Mouse (Mus musculus): Measurements from ENCODE around the gene Wdtc1.
A peak's percentile ranks its signal among the peaks of the same experiment; 100 is the strongest.

The Wdtc1 gene

DNA sequence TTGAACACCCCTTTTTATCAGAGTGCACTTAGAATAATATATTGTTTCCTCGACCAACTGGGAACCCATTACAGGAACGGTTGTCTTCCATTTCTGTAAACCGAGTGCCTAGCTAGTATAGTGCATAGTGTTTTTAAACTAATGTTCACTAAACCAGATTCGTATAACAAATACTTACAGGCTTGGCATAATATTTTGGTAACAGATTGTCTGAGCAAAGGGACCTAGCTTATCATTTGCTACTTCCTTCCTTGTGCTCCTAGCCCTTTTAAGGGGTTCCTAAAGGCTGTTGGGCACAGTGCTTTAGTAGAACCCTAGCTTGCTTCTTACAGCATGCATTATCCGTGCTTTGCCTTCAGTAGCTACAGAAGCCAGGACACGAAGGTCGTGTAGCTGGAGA is 71.8 kb downstream of the Wdtc1 start:
- DNase-seq: no peak

DNA sequence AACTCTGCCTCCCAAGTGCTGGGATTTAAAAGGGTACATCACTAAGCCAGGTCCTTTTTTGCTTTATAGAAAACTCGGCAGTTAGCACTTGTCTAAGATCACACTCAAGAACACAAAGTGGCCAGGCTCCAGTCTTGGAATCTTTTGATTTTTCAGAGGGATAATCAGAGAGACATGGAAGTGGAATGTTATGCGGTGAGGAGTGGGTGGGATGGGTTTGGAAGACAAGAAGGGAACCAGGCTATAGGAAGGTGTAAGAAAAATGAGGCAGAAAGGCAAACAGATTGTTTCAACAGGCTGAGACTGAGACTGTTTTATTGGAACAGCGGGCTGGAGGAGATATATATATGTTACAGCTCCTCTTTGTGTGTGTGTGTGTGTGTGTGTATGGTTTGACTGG is 74.8 kb downstream of the Wdtc1 start:
- DNase-seq: no peak

GRCm38 (mm10) chr4:133278067-133278466 is 75.2 kb downstream of the Wdtc1 start:
- DNase-seq: no peak

GRCm38 (mm10) chr4:133277104-133278026 is 75.9 kb downstream of the Wdtc1 start, which contains the start of gene Tmem222:
Gene Tmem222, minus strand, starts transcription at chr4:133277792.
- DNase-seq: peak; percentile 92 to 94

DNA sequence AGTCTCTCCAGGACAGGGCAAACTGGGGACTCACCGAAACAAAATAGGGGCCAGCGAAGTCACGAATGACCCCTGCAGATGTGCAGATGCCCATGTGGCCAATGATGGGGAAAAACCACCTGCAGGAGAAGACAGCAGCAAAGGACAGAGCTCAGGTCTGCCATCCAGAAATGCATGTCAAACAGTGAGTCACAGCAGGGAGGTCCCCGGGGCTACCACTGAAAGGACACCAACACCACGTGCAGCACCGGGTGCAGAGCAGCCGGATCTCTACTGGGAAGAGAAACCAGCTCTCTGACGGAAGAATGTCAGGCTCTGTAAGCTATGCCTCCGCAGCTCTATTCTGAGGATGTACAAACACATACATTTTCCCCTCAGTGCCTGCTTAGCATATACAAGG is 82.4 kb downstream of the Wdtc1 start:
- DNase-seq: no peak

DNA sequence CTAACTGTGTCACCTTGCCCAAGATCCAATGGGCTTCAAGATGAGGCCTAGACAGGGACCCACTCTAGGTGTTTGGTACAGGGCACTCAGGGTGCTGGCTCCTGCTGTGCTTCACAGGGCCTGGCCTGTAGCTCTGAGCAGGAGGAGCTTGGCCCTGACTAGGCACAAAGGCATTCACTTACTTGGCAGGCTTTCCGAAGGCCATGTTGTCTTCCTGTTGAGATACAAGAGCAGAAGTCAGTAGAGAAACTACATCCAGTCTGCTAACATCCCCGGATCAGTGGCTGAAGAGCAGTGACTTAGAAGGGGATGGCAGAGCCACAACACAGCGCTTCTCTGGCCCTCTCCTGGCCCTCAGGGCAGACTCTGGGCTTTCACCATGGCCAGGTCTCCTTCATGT is 83.7 kb downstream of the Wdtc1 start:
- DNase-seq: no peak

DNA sequence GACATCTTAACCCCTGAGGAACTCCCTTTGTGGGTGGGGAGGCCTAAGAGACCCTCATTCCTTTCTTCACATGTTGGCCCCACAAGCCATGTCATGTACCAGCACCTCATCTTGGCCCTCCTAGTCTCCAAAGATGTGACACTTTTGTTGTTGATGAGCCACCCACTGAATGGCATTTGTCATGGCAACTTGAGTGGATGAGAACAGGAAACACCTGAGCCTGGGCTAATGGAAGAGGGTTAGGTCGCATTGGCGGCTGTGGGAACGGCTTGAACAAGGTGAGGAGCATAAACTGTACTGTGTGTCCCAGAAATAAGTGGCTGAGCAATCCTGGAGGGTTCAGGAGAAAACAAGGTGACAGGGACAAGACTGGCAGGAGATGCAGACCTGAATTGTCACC is 84.3 kb downstream of the Wdtc1 start:
- no peak for DNase-seq

DNA sequence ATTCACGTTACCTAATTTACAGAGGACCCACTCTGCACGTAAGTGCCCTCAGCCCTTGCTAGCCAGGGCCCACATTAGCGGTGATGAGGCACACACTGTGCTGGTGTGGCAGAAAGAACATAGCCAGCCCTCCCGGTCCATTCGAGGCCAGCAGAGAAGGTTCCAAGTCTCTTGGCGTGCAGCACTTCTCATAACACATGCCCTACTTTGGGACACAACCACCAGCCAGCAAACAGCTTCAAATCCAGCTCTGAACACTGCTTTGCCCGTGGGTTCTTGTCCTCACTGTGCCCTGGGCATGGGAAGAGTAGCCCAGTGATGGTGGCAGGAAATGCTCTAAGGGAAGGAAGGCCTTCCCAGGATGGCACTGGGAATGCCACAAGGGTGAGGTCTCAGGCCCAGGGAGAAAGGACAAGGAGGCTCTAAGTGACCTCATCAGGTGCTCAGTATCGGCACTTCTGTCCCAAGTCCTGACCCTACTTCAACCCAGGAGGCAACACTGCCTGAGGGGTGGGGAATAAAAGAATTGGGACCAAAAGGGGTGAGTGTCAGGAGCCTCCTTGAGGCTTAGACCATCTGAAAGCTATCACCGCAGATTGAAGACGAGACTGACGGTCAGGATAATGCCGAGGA is 86.9 kb downstream of the Wdtc1 start:
- no peak for DNase-seq

GRCm38 (mm10) chr4:133265759-133266158 is 87.5 kb downstream of the Wdtc1 start:
- DNase-seq: no peak

GRCm38 (mm10) chr4:133265297-133265696 is 88.0 kb downstream of the Wdtc1 start:
- DNase-seq: no peak

DNA sequence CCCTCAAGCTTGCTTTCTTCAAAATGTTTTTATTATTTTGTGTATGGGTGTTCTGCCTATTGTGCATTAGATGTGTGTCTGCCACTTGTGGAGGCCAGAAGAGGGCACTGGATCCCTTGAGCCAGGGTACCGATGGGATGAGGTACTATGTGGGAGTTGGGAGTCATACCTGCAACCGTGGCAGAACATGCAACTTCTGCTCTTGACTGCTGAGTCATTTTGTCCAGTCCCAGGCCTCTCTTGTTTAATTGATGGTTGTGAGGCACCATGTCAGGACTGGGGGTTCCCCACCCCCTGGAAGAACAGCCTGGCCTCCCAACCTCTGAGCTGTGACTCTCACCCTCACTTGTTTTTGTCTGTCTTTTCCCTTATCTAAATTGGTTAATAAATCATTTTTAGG is 88.7 kb downstream of the Wdtc1 start:
- DNase-seq: no peak

- DNase-seq: no peak
Measured at GRCm38 (mm10) chr4:133263756-133264155, 89.5 kb downstream of the Wdtc1 start.

DNA sequence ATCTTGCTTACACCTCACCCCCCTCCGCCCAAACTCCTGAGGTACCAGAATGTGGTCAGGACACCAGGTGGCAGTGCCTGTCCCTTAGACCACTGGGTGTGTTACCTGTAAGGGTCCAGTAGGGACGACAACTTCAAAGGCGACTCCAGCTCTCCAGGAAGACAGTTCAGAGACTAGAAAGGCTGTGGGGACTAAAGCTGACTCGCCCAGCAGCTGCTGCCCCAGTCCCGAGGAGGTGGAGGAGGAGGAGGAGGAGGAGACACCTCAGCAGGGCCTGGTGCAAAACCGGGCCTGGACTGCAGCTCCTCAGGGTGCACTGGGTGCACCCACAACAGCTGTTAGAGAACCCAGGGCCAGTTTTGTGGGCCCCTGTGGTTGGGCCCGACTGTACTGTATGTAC is 90.4 kb downstream of the Wdtc1 start, which contains the start of gene Sytl1:
Sytl1 (minus strand) TSS at position 232 of the 400 bp plus-strand sequence.
- peak; percentile 44 to 57 for DNase-seq

DNA sequence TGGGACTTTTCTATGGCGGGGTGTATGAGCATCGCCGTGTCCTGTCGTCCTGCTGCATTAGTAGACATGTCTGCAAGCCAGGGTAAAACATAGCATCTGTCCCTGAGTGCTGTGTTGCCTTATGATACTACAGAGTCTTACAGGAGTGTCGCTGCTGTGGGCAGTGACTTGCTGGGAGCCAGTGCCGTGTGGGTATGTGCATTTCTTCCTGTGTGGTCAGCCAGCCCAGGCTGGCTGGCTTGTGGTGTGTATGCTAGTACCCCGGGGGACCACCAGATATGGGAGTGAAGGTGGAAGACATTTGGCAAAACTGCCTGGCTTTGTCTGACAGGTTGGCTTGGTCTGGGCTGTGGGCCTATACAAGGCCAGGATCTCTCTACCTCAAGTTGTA is 90.9 kb downstream of the Wdtc1 start:
- DNase-seq: no peak

DNA sequence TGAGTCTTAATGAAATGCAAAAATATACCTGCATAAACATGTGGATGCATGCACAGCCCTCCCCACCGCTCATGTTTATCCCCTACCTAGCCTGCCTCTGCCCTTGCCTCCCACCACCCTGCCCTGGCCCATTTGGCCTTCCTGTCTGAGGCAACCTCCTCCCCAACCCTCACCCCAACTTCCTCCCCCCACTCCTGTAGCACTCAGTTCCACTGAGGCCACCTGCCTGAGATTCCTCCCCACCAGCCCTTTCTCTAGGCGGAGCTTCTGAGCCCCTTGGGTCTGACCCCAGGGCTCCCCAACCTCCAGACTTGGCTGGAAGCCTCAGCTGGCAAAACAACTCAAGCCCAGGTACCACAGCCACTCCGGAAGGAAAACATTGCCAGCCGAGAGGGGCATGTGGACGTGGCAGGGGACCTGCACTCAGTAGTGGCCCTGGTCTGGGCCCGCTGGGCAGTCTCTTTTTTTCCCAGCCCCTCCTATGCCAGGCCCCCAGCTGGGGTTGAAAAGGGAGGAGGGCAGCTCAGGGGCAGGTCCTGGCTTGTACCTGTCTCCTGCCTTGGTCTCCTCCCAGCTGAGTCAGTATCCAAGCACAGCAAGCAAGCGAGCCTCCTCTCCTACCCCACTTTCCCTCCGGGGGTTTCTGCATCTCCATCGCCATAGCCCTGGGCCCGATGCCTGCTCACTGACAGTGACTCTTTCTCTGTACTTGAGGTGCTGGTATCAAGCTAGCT is 91.5 kb downstream of the Wdtc1 start:
- peak; percentile 65 to 83 for DNase-seq

GRCm38 (mm10) chr4:133257798-133258408 is 95.4 kb downstream of the Wdtc1 start:
- no peak for DNase-seq

GRCm38 (mm10) chr4:133257230-133257629 is 96.1 kb downstream of the Wdtc1 start:
- no peak for DNase-seq

DNA sequence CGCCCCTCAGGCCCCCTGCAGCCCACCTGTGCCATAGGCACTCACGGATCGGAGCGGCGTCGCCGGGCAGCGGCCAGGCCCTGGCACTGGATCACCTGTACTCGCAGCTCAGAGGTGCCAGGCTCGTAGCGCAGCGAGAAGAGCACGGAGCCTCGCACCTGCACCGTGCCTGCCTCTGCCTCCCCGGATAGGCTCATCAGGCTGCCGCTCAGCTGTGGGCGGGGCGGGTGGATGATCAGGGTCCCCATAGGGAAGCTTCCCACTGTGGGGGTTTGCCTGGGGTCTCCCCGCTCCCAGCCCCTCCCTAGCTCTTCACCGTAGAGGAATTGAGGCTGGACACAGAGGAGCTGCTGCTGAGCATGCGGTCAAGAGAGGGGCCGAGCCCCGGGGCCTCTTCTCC is 96.5 kb downstream of the Wdtc1 start:
- no peak for DNase-seq

DNA sequence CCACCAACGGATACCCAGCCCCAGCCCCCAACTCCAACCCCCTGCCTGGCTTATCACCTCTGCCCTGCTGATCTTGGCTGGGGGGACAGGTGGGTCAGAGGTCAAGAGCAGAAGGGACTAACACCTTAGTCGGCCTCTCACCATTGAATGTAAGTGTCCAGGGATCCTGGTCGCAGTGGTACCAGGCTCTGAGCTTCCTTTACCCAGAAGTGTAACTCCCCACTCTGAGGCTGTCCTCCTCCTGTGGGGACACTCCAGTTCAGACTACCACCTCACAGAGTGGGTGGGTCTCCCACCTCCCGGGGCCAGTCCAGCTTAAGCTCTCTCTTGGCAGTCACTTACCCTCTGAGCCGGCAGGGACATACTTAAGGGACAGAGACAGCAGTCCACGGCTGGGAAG is 97.9 kb downstream of the Wdtc1 start:
- DNase-seq: no peak

- DNase-seq: no peak
Measured at GRCm38 (mm10) chr4:133253412-133253811, 99.9 kb downstream of the Wdtc1 start.

- peak in 1 of 2 experiments; percentile 30 for DNase-seq
Measured at GRCm38 (mm10) chr4:133252089-133252488, 101.2 kb downstream of the Wdtc1 start.

- peak in 1 of 2 experiments; percentile 39 for DNase-seq
Measured at GRCm38 (mm10) chr4:133251214-133251613, 102.1 kb downstream of the Wdtc1 start.

GRCm38 (mm10) chr4:133250609-133251008 is 102.7 kb downstream of the Wdtc1 start:
- peak; percentile 86 to 88 for DNase-seq

All from thymus, postnatal 36 days (tissue).